8 mouse cellular contexts compared by ENCODE assay signal in genomic region chr12:8973820-8974465, GRCm38 (mm10). TPM values are rescaled to one million over a fixed set of nuclear protein-coding genes. Genes with fewer than 3 reads are reported as not detected.
DNase-seq lines count a peak whose midpoint lies in the region; ATAC-seq lines count a peak whose summit lies in the region.

Gene Wdr35, plus strand, starts transcription at chr12:8973892.

- peak; percentile 88 to 91 for DNase-seq in CD8-positive naive resting alpha-beta T cell, adult 2 months (ENCODE audit: low read depth in 2 of 2, low spot score in 2 of 2)
- DNase-seq in c-Kit-positive CD71-negative TER-119-negative erythroid progenitor cells, embryonic 14.5 days (ENCODE audit: low read depth): peak; percentile 40
- DNase-seq in fibroblast of lung, adult 2 months (ENCODE audit: low read depth): peak; percentile 56
- DNase-seq in kidney, postnatal 14 days: peak; percentile 92
- peak; percentile 92 for DNase-seq in naive thymus-derived CD4-positive, alpha-beta T cell, adult 2 months (ENCODE audit: low read depth)
- DNase-seq in splenic B cell, adult 2 months (ENCODE audit: low read depth, low spot score): peak; percentile 93

- peak within 1 kb of the TSS in 1 of 2 experiments; percentile 46; a peak in 1 of 4 replicates for H3K27ac ChIP-seq in heart, embryonic 14.5 days (replicated peaks in 1 of 2; ENCODE audit: control insufficient read depth in 1 of 2, insufficient read depth in 1 of 2, low read depth in 2 of 2, low read length in 2 of 2)
- no peak within 1 kb of the TSS for H3K27ac ChIP-seq in liver, embryonic 12.5 days

- H3K9ac ChIP-seq in heart, embryonic 14.5 days (ENCODE audit: low read length): peak within 1 kb of the TSS; percentile 77
- peak within 1 kb of the TSS; percentile 10; the same call in 1 of the 2 replicates for H3K9ac ChIP-seq in liver, embryonic 12.5 days

- under 1% methylated on average over 44 of the region's 45 CpGs for WGBS in heart, embryonic 14.5 days
- WGBS in liver, embryonic 12.5 days (ENCODE audit: insufficient replicate concordance): under 1% methylated on average over 45 of the region's 45 CpGs

- H3K36me3 ChIP-seq in heart, embryonic 14.5 days (ENCODE audit: control insufficient read depth, insufficient read depth, low read length): peaks cover 10% of the 10 kb centered on the region
- no peaks in the 10 kb centered on the region for H3K36me3 ChIP-seq in liver, embryonic 12.5 days
- H3K36me3 ChIP-seq in splenic B cell, adult 2 months (ENCODE audit: control insufficient read depth, insufficient read depth, low read length, poor library complexity, severe bottlenecking): no peaks in the 10 kb centered on the region

- H3K27me3 ChIP-seq in heart, embryonic 14.5 days (ENCODE audit: control insufficient read depth, insufficient read depth, low read length): no peaks in the 10 kb centered on the region
- H3K27me3 ChIP-seq in liver, embryonic 12.5 days (replicated peaks): peaks cover 28% of the 10 kb centered on the region
- no peaks in the 10 kb centered on the region for H3K27me3 ChIP-seq in splenic B cell, adult 2 months (ENCODE audit: control insufficient read depth, insufficient read depth, low read length, poor library complexity, severe bottlenecking)

- H3K4me3 ChIP-seq in heart, embryonic 14.5 days (ENCODE audit: control insufficient read depth in 1 of 2, insufficient read depth in 1 of 2, low read depth in 1 of 2, low read length in 2 of 2): peak within 1 kb of the TSS; percentile 80 to 84
- peak within 1 kb of the TSS; percentile 55 for H3K4me3 ChIP-seq in liver, embryonic 12.5 days

- peak; percentile 59; the same call in 1 of the 2 replicates for ATAC-seq in heart, embryonic 14.5 days (ENCODE audit: insufficient number of reproducible peaks, insufficient read depth, low FRiP score, low read depth)
- ATAC-seq in liver, embryonic 12.5 days: peak; percentile 82

- H3K9me3 ChIP-seq in heart, embryonic 14.5 days (ENCODE audit: control insufficient read depth, low read length): no peaks in the 10 kb centered on the region
- H3K9me3 ChIP-seq in liver, embryonic 12.5 days (replicated peaks): no peaks in the 10 kb centered on the region

- H3K4me1 ChIP-seq in heart, embryonic 14.5 days (ENCODE audit: control insufficient read depth in 2 of 2, insufficient read depth in 2 of 2, low read length in 2 of 2): peaks cover 5 to 15% of the 10 kb centered on the region in 2 experiments
- peaks cover 8% of the 10 kb centered on the region; the same call in 1 of the 2 replicates for H3K4me1 ChIP-seq in liver, embryonic 12.5 days

- H3K4me2 ChIP-seq in heart, embryonic 14.5 days (ENCODE audit: low read length): peak within 1 kb of the TSS; percentile 97
- H3K4me2 ChIP-seq in liver, embryonic 12.5 days: peak within 1 kb of the TSS; percentile 78

RNA-seq across cellular contexts. Expression of gene Wdr35, which starts in this region (rescaled TPM):
- polyA plus RNA-seq in heart, embryonic 14.5 days (2014; fragmentation: Nextera tagmentation; extraction: Ambion mirVana): 12.8 and 14.4 TPM in 2 replicates
- 2.4 and 2.5 TPM in 2 replicates for polyA plus RNA-seq in liver, embryonic 12.5 days (2016; fragmentation: Nextera tagmentation; extraction: Ambion mirVana)

Comparison
In these comparisons a context has a peak if more than half of its experiments do, and no peak if none do; other contexts are left out.
1. DNase-seq: peak in every context shown above with its lines; median percentile 93 in splenic B cell, adult 2 months; 92 in kidney, postnatal 14 days; 92 in naive thymus-derived CD4-positive, alpha-beta T cell, adult 2 months; 90 in CD8-positive naive resting alpha-beta T cell, adult 2 months; 56 in fibroblast of lung, adult 2 months; 40 in c-Kit-positive CD71-negative TER-119-negative erythroid progenitor cells, embryonic 14.5 days.